Mouse (Mus musculus) ovary, adult 18-20 months (tissue): Measurements from ENCODE around the gene Mtmr10.
A peak's percentile ranks its signal among the peaks of the same experiment; 100 is the strongest.

Source experiments
- DNase-seq: peaks from one replicate; pipeline ENCODE4 v3.0.0; 2022; ENCODE audit warnings: low spot score, mixed read lengths

Mtmr10 gene

GRCm38 (mm10) chr7:64287414-64288091 lies at the start of gene Mtmr10:
TSS of gene Mtmr10 (plus strand) at chr7:64287653.
- DNase-seq: peak; percentile 95

- DNase-seq: no peak
Measured at GRCm38 (mm10) chr7:64237747-64238146, 49.7 kb upstream of the Mtmr10 start.

- no peak for DNase-seq
Measured at GRCm38 (mm10) chr7:64238410-64239086, 48.9 kb upstream of the Mtmr10 start.

DNA sequence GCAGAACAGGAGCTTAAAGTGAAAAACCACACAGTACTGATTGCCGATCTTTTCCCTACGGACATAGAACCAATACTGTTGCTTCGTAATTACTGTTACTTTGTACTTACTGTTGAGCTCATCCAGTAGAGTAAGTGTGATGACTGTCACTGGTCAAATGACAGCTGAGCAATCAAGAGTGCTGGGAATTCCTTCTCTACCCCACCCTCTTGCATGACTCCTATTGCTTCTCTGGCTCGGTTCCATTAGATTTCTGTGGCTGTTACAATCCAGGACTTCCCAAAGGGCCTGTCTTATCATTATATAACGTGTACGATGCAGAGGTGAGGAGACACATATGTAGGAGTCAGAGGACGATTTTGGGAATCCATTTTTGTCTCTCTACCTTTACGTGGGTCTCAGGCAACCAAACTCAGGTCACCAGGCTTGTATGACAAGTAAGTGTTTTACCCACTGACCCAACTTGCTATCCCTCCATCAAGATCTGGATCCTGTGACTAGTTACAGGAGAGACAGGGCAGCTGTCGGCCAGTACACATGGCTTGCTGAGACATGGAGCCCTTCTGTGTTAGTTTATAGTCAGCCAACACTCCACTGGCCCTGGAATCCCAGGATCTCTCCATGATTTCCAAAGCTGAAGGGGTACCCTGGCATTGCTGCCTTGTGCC lies 48.2 kb upstream of the Mtmr10 start:
- no peak for DNase-seq

DNA sequence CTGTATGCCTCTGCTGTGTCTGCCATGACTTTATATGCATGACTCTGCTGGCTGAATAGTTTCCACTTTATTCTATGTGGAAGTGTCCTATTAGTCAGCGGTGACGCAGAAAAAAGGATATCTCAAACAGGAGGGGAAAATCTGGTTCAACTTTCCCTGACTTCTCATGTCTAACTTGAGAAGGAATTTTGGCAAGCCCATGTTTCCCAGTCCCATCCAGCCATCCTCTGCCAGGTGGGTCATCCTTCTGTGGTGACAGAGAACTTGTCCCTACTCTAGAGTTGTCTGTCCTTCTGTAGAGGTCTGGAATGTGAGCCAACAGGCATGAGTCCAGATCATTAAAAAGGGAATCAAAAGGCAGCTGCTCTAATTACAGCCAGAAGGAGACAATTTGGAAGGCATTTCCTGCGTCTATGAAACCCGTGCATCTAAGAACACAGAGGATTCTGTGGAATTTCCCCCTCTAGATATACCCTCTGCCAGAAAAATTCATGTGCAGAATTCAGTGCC lies 47.6 kb upstream of the Mtmr10 start:
- no peak for DNase-seq

GRCm38 (mm10) chr7:64242424-64242823 lies 45.0 kb upstream of the Mtmr10 start:
- no peak for DNase-seq

GRCm38 (mm10) chr7:64244371-64244770 lies 43.1 kb upstream of the Mtmr10 start:
- no peak for DNase-seq

- DNase-seq: no peak
Measured at GRCm38 (mm10) chr7:64246713-64247112, 40.7 kb upstream of the Mtmr10 start.

GRCm38 (mm10) chr7:64248352-64248751 lies 39.1 kb upstream of the Mtmr10 start:
- no peak for DNase-seq

DNA sequence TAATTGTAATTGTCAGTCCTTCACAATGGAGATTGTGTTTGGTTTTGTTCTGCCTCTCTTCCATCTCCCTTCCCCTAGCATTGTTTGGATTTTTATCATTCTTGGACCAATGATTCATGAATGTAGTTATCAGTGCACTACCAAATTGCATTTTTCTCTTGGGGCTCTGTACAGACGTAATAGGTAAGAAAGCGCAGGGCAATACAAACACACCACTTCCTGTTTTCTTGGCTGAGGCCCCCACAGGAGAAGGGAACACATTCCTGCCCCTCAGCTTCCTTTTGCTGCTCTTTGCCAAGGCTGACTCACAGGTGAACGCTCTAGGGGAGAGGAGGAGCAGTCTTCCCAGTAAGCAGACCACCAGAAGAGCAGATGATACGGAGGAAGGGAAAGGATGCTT lies 37.7 kb upstream of the Mtmr10 start:
- DNase-seq: no peak

GRCm38 (mm10) chr7:64250417-64250816 lies 37.0 kb upstream of the Mtmr10 start:
- DNase-seq: no peak

DNA sequence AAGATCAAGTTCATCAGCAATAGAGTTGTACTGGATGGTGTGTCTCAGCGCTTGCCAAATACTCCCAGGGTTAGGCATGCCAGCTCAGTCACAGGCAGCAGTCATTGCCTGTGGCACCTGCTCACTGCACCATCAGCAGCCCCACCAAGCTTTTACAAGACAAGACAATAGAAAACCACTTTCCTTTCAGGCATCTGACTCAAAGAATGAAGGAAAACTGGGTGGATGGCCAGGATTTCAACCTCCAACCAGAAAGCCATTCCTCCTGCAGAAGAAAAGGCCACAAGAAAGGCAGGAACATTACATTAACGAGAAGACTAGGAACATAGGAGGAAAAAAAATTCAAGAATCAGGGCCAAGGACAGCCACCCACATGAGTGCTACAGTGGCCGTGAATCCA lies 33.7 kb upstream of the Mtmr10 start:
- DNase-seq: no peak

GRCm38 (mm10) chr7:64265502-64266279 lies 21.8 kb upstream of the Mtmr10 start:
- DNase-seq: no peak

GRCm38 (mm10) chr7:64266587-64266986 lies 20.9 kb upstream of the Mtmr10 start:
- no peak for DNase-seq

GRCm38 (mm10) chr7:64271926-64272325 lies 15.5 kb upstream of the Mtmr10 start:
- no peak for DNase-seq

DNA sequence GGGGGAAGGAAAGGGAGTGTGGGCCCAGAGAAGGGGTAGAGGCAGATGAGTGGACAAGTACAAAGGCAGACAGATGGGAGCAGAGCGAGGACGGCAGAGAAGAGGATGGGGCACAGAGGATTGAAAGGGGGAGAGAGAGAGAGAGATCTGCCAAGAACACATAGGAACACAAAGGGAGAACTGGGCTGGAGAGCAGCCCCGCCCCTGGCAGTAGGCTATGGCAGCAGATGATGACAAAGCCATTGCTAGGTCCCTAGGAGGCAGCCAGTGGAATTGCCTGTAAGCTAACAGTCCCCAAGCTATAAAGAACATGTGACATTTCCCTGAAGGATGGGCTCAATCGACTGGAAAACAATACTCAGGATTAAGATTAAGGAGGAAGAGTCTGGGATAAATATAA lies 11.9 kb upstream of the Mtmr10 start:
- DNase-seq: no peak

DNA sequence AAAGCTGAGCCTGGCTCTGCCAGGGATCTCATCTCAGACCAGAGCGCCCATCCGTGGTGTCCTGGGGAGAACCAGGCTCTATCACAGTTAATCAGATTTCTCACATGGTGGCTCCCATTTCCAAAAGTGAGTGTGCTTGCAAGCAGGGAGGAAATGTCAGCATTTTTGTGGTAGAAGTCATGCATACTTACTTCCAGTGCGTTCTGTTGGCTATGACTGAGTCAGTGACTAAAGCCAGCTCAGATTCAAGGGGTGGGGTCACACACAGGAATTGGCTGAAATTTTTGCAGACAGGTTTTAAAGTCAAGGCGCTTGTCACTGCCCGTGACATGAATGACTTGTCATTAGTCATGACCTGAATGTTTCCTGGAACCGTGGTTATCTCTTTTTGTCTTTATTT lies 10.5 kb upstream of the Mtmr10 start:
- no peak for DNase-seq

DNA sequence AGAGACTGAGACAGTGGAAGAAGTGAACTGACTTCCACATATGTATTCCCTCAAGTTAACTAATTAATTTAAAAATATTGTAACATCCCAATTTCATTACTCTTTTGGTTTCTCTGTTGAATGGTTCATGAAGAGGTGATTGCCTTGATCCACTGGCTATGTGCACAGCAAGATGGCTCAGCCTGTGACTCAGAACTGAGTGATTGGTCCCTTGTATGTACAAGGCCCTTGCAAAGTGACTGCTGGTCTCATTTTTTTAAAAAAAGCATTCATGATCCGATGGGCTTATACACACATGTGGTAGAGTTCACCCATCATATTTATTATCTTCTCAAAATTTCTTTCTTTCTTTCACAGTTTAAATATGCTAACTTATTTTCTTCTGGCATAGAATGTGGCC lies 8.9 kb upstream of the Mtmr10 start:
- DNase-seq: no peak

GRCm38 (mm10) chr7:64279548-64279947 lies 7.9 kb upstream of the Mtmr10 start:
- no peak for DNase-seq

- no peak for DNase-seq
Measured at GRCm38 (mm10) chr7:64286566-64286965, 887 bp upstream of the Mtmr10 start.

- DNase-seq: no peak
Measured at GRCm38 (mm10) chr7:64289416-64289815, 2.0 kb downstream of the Mtmr10 start.

DNA sequence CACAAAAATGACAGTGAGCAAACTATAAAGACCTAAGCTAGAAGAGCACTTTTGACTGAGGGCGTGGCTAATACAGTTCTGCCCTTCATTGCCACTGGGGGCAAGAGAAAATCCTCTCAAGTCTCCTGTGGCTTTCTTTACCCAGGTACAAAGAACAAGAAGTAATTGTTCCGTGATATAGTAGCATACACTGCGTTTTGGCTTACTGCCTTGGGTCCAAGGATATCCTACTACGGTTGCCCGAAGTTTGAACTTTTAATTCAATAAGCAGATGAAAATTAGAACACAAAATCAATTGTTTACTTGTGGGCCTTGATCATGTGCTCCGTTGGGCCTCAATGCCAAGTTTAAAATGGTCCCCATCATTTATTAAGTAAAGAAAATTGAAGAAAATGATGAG lies 3.0 kb downstream of the Mtmr10 start:
- DNase-seq: no peak
